Mouse (Mus musculus) testis, adult 2 months (tissue): ENCODE data around the gene Rnf34.

Source experiments
- CTCF ChIP-seq: fragments of 200-500 bp; IDR thresholded peaks from 2 replicates; pipeline ENCODE4 v1.5.1; 2012; ENCODE audit warnings: low read depth, mild to moderate bottlenecking, inconsistent platforms, low read length, moderate library complexity; ENCODE audit not compliant: control insufficient read depth, insufficient read depth, insufficient replicate concordance
- POLR2A ChIP-seq: fragments of 200-500 bp; IDR thresholded peaks from 2 replicates; pipeline ENCODE4 v1.6.1; 2012; ENCODE audit warnings: low read depth, mild to moderate bottlenecking, inconsistent platforms, low read length, moderate library complexity; ENCODE audit not compliant: control insufficient read depth

- TF ChIP-seq POLR2A: no peak
- TF ChIP-seq CTCF: no peak
Observed at GRCm38 (mm10) chr5:122802706-122803105, 47.1 kb upstream of the Rnf34 start.
